In genomic region chr11:107529320-107529719, GRCm38 (mm10) we compare ENCODE assay signal across 8 mouse cellular contexts. TPM values are rescaled to one million over a fixed set of nuclear protein-coding genes. Genes with fewer than 3 reads are reported as not detected.
DNase-seq lines count a peak whose midpoint lies in the region; ATAC-seq and TF ChIP-seq lines count a peak whose summit lies in the region.

No protein-coding gene starts in this region.

- H3K27ac ChIP-seq in intestine, postnatal 0 days (ENCODE audit: low read depth, low read length) = no peak overlapping the region
- H3K27ac ChIP-seq in lung, postnatal 0 days (ENCODE audit: low read length) = peak overlapping the region; percentile 35; the same call in 1 of the 2 replicates
- no peak overlapping the region for H3K27ac ChIP-seq in forebrain, embryonic 14.5 days (ENCODE audit: low read depth, low read length)
- H3K27ac ChIP-seq in forebrain, embryonic 12.5 days = no peak overlapping the region

- no peak overlapping the region for H3K9ac ChIP-seq in intestine, postnatal 0 days (ENCODE audit: low read depth, low read length)
- no peak overlapping the region for H3K9ac ChIP-seq in lung, postnatal 0 days (replicated peaks; ENCODE audit: low read depth)
- H3K9ac ChIP-seq in forebrain, embryonic 14.5 days (ENCODE audit: low read length) = no peak overlapping the region
- no peak overlapping the region for H3K9ac ChIP-seq in forebrain, embryonic 12.5 days

- peak; percentile 38 for TF ChIP-seq CTCF in intestine, postnatal 0 days (IDR thresholded peaks at IDR 0.05; ENCODE audit: low read depth)
- peak; percentile 51 for TF ChIP-seq CTCF in lung, postnatal 0 days (IDR thresholded peaks at IDR 0.05)

- 54% methylated on average over 8 of the region's 8 CpGs for WGBS in intestine, postnatal 0 days
- WGBS in lung, postnatal 0 days = 34% methylated on average over 8 of the region's 8 CpGs
- 53% methylated on average over 8 of the region's 8 CpGs for WGBS in forebrain, embryonic 14.5 days
- WGBS in forebrain, embryonic 12.5 days = 52% methylated on average over 8 of the region's 8 CpGs

- no peaks in the 10 kb centered on the region for H3K27me3 ChIP-seq in intestine, postnatal 0 days (replicated peaks; ENCODE audit: control insufficient read depth, insufficient read depth, low read length)
- H3K27me3 ChIP-seq in lung, postnatal 0 days (replicated peaks; ENCODE audit: insufficient read depth, low read length) = no peaks in the 10 kb centered on the region
- H3K27me3 ChIP-seq in forebrain, embryonic 14.5 days (replicated peaks; ENCODE audit: control insufficient read depth, insufficient read depth, low read length) = no peaks in the 10 kb centered on the region
- no peaks in the 10 kb centered on the region for H3K27me3 ChIP-seq in forebrain, embryonic 12.5 days

- no peaks in the 10 kb centered on the region for H3K36me3 ChIP-seq in intestine, postnatal 0 days (ENCODE audit: control insufficient read depth, insufficient read depth)
- no peaks in the 10 kb centered on the region for H3K36me3 ChIP-seq in lung, postnatal 0 days (ENCODE audit: insufficient read depth, low read length)
- no peaks in the 10 kb centered on the region for H3K36me3 ChIP-seq in forebrain, embryonic 14.5 days (ENCODE audit: control insufficient read depth, insufficient read depth, low read length)
- no peaks in the 10 kb centered on the region for H3K36me3 ChIP-seq in forebrain, embryonic 12.5 days (replicated peaks)

- no peak overlapping the region for H3K4me2 ChIP-seq in intestine, postnatal 0 days (replicated peaks; ENCODE audit: low read depth)
- H3K4me2 ChIP-seq in lung, postnatal 0 days (replicated peaks; ENCODE audit: low read depth, low read length) = no peak overlapping the region
- no peak overlapping the region for H3K4me2 ChIP-seq in forebrain, embryonic 14.5 days (ENCODE audit: low read length)
- no peak overlapping the region for H3K4me2 ChIP-seq in forebrain, embryonic 12.5 days

- no peaks in the 10 kb centered on the region for H3K9me3 ChIP-seq in intestine, postnatal 0 days (ENCODE audit: control insufficient read depth)
- H3K9me3 ChIP-seq in lung, postnatal 0 days (ENCODE audit: low read length) = no peaks in the 10 kb centered on the region
- H3K9me3 ChIP-seq in forebrain, embryonic 14.5 days (replicated peaks; ENCODE audit: control insufficient read depth, low read length) = no peaks in the 10 kb centered on the region
- H3K9me3 ChIP-seq in forebrain, embryonic 12.5 days = no peaks in the 10 kb centered on the region

- no peaks in the 10 kb centered on the region for H3K4me1 ChIP-seq in intestine, postnatal 0 days (replicated peaks; ENCODE audit: control insufficient read depth, insufficient read depth, low read length)
- no peaks in the 10 kb centered on the region for H3K4me1 ChIP-seq in lung, postnatal 0 days (ENCODE audit: insufficient read depth, low read depth, low read length)
- H3K4me1 ChIP-seq in forebrain, embryonic 14.5 days (ENCODE audit: control insufficient read depth, insufficient read depth, low read length) = no peaks in the 10 kb centered on the region
- no peaks in the 10 kb centered on the region for H3K4me1 ChIP-seq in forebrain, embryonic 12.5 days

- no peak for ATAC-seq in intestine, postnatal 0 days
- ATAC-seq in lung, postnatal 0 days = peak; percentile 83
- ATAC-seq in forebrain, embryonic 14.5 days = no peak
- no peak for ATAC-seq in forebrain, embryonic 12.5 days (ENCODE audit: low FRiP score)

- H3K4me3 ChIP-seq in intestine, postnatal 0 days (ENCODE audit: low read depth, low read length) = no peak overlapping the region
- no peak overlapping the region for H3K4me3 ChIP-seq in lung, postnatal 0 days (ENCODE audit: low read depth, low read length)
- H3K4me3 ChIP-seq in forebrain, embryonic 14.5 days (ENCODE audit: low read depth, low read length) = no peak overlapping the region
- no peak overlapping the region for H3K4me3 ChIP-seq in forebrain, embryonic 12.5 days (replicated peaks)

- TF ChIP-seq EP300 in lung, postnatal 0 days (IDR thresholded peaks at IDR 0.05) = no peak; the same call in 1 of the 2 replicates

- peak; percentile 9 to 18 for DNase-seq in layer of hippocampus, postnatal 10 days (ENCODE audit: low spot score in 2 of 2)
- DNase-seq in layer of hippocampus, adult 18-20 months (ENCODE audit: low spot score in 2 of 2) = no peak
- peak; percentile 45 for DNase-seq in embryo, embryonic 11 days
- peak; percentile 43 for DNase-seq in lung, postnatal 0 days (ENCODE audit: low spot score)
- DNase-seq in cerebellum, postnatal 10 days = no peak
- no peak for DNase-seq in forebrain, embryonic 14.5 days (ENCODE audit: low spot score)

RNA-seq across cellular contexts. Expression of gene Helz, which starts 18.4 kb away (rescaled TPM):
- 10 to 100 TPM; 34.1 to 37.9 TPM for total RNA-seq in layer of hippocampus, postnatal 10 days (2021)
- total RNA-seq in layer of hippocampus, adult 18-20 months (2021) = 10 to 100 TPM; 42.5 to 47.2 TPM
- 5.7 and 6.5 TPM in 2 replicates for polyA plus RNA-seq in intestine, postnatal 0 days (2015; fragmentation: Nextera tagmentation; extraction: Ambion mirVana)
- 8.4 and 9.9 TPM in 2 replicates for polyA plus RNA-seq in lung, postnatal 0 days (2015; fragmentation: Nextera tagmentation; extraction: Ambion mirVana)
- 12.8 and 19.5 TPM in 2 replicates for polyA plus RNA-seq in forebrain, embryonic 14.5 days (2014; fragmentation: Nextera tagmentation; extraction: Ambion mirVana)
- 21.1 and 21.7 TPM in 2 replicates for polyA plus RNA-seq in forebrain, embryonic 12.5 days (2016; fragmentation: Nextera tagmentation; extraction: Ambion mirVana)

RNA-seq across cellular contexts. Expression of gene Psmd12, which starts 50.0 kb away (rescaled TPM):
- 10 to 100 TPM; 78.5 to 86.2 TPM for total RNA-seq in layer of hippocampus, postnatal 10 days (2021)
- total RNA-seq in layer of hippocampus, adult 18-20 months (2021) = 10 to 100 TPM; 66.5 to 69.8 TPM
- 89.4 and 95.2 TPM in 2 replicates for polyA plus RNA-seq in intestine, postnatal 0 days (2015; fragmentation: Nextera tagmentation; extraction: Ambion mirVana)
- polyA plus RNA-seq in lung, postnatal 0 days (2015; fragmentation: Nextera tagmentation; extraction: Ambion mirVana) = 92.6 TPM in 2 replicates
- polyA plus RNA-seq in forebrain, embryonic 14.5 days (2014; fragmentation: Nextera tagmentation; extraction: Ambion mirVana) = 171 and 177 TPM in 2 replicates
- 188 and 196 TPM in 2 replicates for polyA plus RNA-seq in forebrain, embryonic 12.5 days (2016; fragmentation: Nextera tagmentation; extraction: Ambion mirVana)

RNA-seq across cellular contexts. Expression of gene Pitpnc1, which starts 58.8 kb away (rescaled TPM):
- 10 to 100 TPM; 60.3 to 65.2 TPM for total RNA-seq in layer of hippocampus, postnatal 10 days (2021)
- 10 to 100 TPM; 46.1 to 48.1 TPM for total RNA-seq in layer of hippocampus, adult 18-20 months (2021)
- 4.4 and 4.8 TPM in 2 replicates for polyA plus RNA-seq in intestine, postnatal 0 days (2015; fragmentation: Nextera tagmentation; extraction: Ambion mirVana)
- 16.3 and 22.2 TPM in 2 replicates for polyA plus RNA-seq in lung, postnatal 0 days (2015; fragmentation: Nextera tagmentation; extraction: Ambion mirVana)
- polyA plus RNA-seq in forebrain, embryonic 14.5 days (2014; fragmentation: Nextera tagmentation; extraction: Ambion mirVana) = 31.4 and 38.9 TPM in 2 replicates
- 34.7 and 38.2 TPM in 2 replicates for polyA plus RNA-seq in forebrain, embryonic 12.5 days (2016; fragmentation: Nextera tagmentation; extraction: Ambion mirVana)

Comparison
In these comparisons a context has a peak if more than half of its experiments do, and no peak if none do; other contexts are left out.
1. DNase-seq: peak in layer of hippocampus, postnatal 10 days (2 of 2), embryo, embryonic 11 days (single experiment) and lung, postnatal 0 days (single experiment); none in layer of hippocampus, adult 18-20 months (0 of 2), cerebellum, postnatal 10 days (0 of 2) and forebrain, embryonic 14.5 days (single experiment).